Comparison of ENCODE assay signal across 9 mouse cellular contexts in genomic region chr11:88071113-88071512, GRCm38 (mm10). TPM values are rescaled to one million over a fixed set of nuclear protein-coding genes. Genes with fewer than 3 reads are reported as not detected.
DNase-seq lines count a peak whose midpoint lies in the region; ATAC-seq and TF ChIP-seq lines count a peak whose summit lies in the region.
"Had no signal": no experiment of that assay in that cellular context is flagged by ENCODE, and none has a peak within 500 bp of the region (broad histone marks: within the 10 kb centered on the region; RNA-seq: fewer than 3 reads in every experiment).

No protein-coding gene starts in this region.

- TF ChIP-seq EP300 in heart, adult 2 months (IDR thresholded peaks at IDR 0.05; ENCODE audit: insufficient read depth, low read depth, low read length): no peak

- peaks cover 50% of the 10 kb centered on the region for H3K36me3 ChIP-seq in heart, adult 2 months (ENCODE audit: control insufficient read depth, insufficient read depth, low read length)
- H3K36me3 ChIP-seq in embryonic facial prominence, embryonic 10.5 days (replicated peaks): peaks cover 34% of the 10 kb centered on the region
- H3K36me3 ChIP-seq in hindbrain, embryonic 13.5 days: peaks cover 24% of the 10 kb centered on the region
- peaks cover 28% of the 10 kb centered on the region for H3K36me3 ChIP-seq in midbrain, embryonic 12.5 days

- no peak for TF ChIP-seq POLR2A in heart, adult 2 months (IDR thresholded peaks at IDR 0.05; ENCODE audit: insufficient read depth, low read depth, low read length)

- no peak overlapping the region for H3K9ac ChIP-seq in heart, adult 2 months (ENCODE audit: low read depth, low read length)
- H3K9ac ChIP-seq in hindbrain, embryonic 13.5 days: peak overlapping the region; percentile 71
- H3K9ac ChIP-seq in midbrain, embryonic 12.5 days (replicated peaks): peak overlapping the region; percentile 43; the same call in 1 of the 2 replicates

- H3K9me3 ChIP-seq in embryonic facial prominence, embryonic 10.5 days: no peaks in the 10 kb centered on the region
- no peaks in the 10 kb centered on the region for H3K9me3 ChIP-seq in hindbrain, embryonic 13.5 days
- no peaks in the 10 kb centered on the region for H3K9me3 ChIP-seq in midbrain, embryonic 12.5 days

- no peak for DNase-seq in heart, adult 2 months
- no peak for DNase-seq in heart, postnatal 25 days (ENCODE audit: low spot score)
- DNase-seq in embryonic facial prominence, embryonic 10.5 days (ENCODE audit: low spot score): no peak
- DNase-seq in testis, postnatal 14 days (ENCODE audit: low spot score): no peak
- DNase-seq in cerebellum, adult 11-12 months: no peak
- no peak for DNase-seq in kidney, postnatal 10 days
- DNase-seq: layer of hippocampus, postnatal 36 days had no signal

- H3K79me2 ChIP-seq in heart, adult 2 months (replicated peaks; ENCODE audit: control insufficient read depth, insufficient read depth, low read length): peaks cover 6% of the 10 kb centered on the region

- no peaks in the 10 kb centered on the region for H3K27me3 ChIP-seq in heart, adult 2 months (ENCODE audit: control insufficient read depth, insufficient read depth, low read length)
- no peaks in the 10 kb centered on the region for H3K27me3 ChIP-seq in embryonic facial prominence, embryonic 10.5 days (replicated peaks; ENCODE audit: low read depth, poor library complexity, severe bottlenecking)
- H3K27me3 ChIP-seq in hindbrain, embryonic 13.5 days: no peaks in the 10 kb centered on the region
- no peaks in the 10 kb centered on the region for H3K27me3 ChIP-seq in midbrain, embryonic 12.5 days

- intact Hi-C loops in heart, adult 2 months (cut with DNase I): loop anchor here (2.0 kb wide), 1 partner anchor 16 kb away; no protein-coding TSS in a partner anchor
- intact Hi-C loops in heart, postnatal 25 days (cut with DNase I): loop anchor here (2.0 kb wide), 1 partner anchor 14 kb away; no protein-coding TSS in a partner anchor

- WGBS in heart, adult 2 months: 44% methylated on average over 5 of the region's 5 CpGs
- 44% methylated on average over 5 of the region's 5 CpGs for WGBS in embryonic facial prominence, embryonic 10.5 days
- 49% methylated on average over 5 of the region's 5 CpGs for WGBS in hindbrain, embryonic 13.5 days
- 39% methylated on average over 5 of the region's 5 CpGs for WGBS in midbrain, embryonic 12.5 days

- no peak overlapping the region for H3K4me3 ChIP-seq in heart, adult 2 months
- peak overlapping the region; percentile 81 for H3K4me3 ChIP-seq in embryonic facial prominence, embryonic 10.5 days
- peak overlapping the region; percentile 99 for H3K4me3 ChIP-seq in hindbrain, embryonic 13.5 days
- peak overlapping the region; percentile 99 for H3K4me3 ChIP-seq in midbrain, embryonic 12.5 days

- peaks cover 16% of the 10 kb centered on the region for H3K4me1 ChIP-seq in heart, adult 2 months (ENCODE audit: control insufficient read depth, insufficient read depth, low read length)
- peaks cover 53% of the 10 kb centered on the region for H3K4me1 ChIP-seq in embryonic facial prominence, embryonic 10.5 days
- H3K4me1 ChIP-seq in hindbrain, embryonic 13.5 days (replicated peaks): peaks cover 69% of the 10 kb centered on the region
- H3K4me1 ChIP-seq in midbrain, embryonic 12.5 days: peaks cover 56% of the 10 kb centered on the region

- peak overlapping the region; percentile 13; the same call in 1 of the 2 replicates for H3K27ac ChIP-seq in heart, adult 2 months
- H3K27ac ChIP-seq in embryonic facial prominence, embryonic 10.5 days (replicated peaks): peak overlapping the region; percentile 25; the same call in 1 of the 2 replicates
- H3K27ac ChIP-seq in hindbrain, embryonic 13.5 days: no peak overlapping the region
- no peak overlapping the region for H3K27ac ChIP-seq in midbrain, embryonic 12.5 days (replicated peaks)

- H3K4me2 ChIP-seq in hindbrain, embryonic 13.5 days: peak overlapping the region; percentile 81
- H3K4me2 ChIP-seq in midbrain, embryonic 12.5 days (replicated peaks): peak overlapping the region; percentile 80

- ATAC-seq in hindbrain, embryonic 13.5 days (ENCODE audit: low FRiP score): no peak
- no peak for ATAC-seq in midbrain, embryonic 12.5 days (ENCODE audit: low FRiP score, low read depth)

- TF ChIP-seq CTCF in heart, adult 2 months (IDR thresholded peaks at IDR 0.05): no peak

RNA-seq across cellular contexts. Expression of gene Vezf1, which starts 3.0 kb away (rescaled TPM):
- total RNA-seq in heart, adult 2 months (2021): 10 to 100 TPM; 37.9 to 49.8 TPM
- polyA plus RNA-seq in heart, adult 2 months (2012; rRNA removed): 22.6 and 34.5 TPM in 2 replicates
- total RNA-seq in heart, postnatal 25 days (2021): 10 to 100 TPM; 40.7 to 45.3 TPM
- polyA plus RNA-seq in embryonic facial prominence, embryonic 10.5 days (2016; fragmentation: Nextera tagmentation; extraction: Ambion mirVana): 59.4 and 60.0 TPM in 2 replicates
- polyA plus RNA-seq in hindbrain, embryonic 13.5 days (2015; fragmentation: Nextera tagmentation; extraction: Ambion mirVana): 53.9 TPM in 2 replicates
- 88.6 and 95.5 TPM in 2 replicates for polyA plus RNA-seq in midbrain, embryonic 12.5 days (2016; fragmentation: Nextera tagmentation; extraction: Ambion mirVana)

RNA-seq across cellular contexts. Expression of gene Srsf1, which starts 23.9 kb away (rescaled TPM):
- 10 to 100 TPM; 99.5 to 99.7 TPM for total RNA-seq in heart, adult 2 months (2021)
- 39.3 and 86.5 TPM in 2 replicates for polyA plus RNA-seq in heart, adult 2 months (2012; rRNA removed)
- total RNA-seq in heart, postnatal 25 days (2021): 100 to 1,000 TPM in 1 of 2 experiments, 10 to 100 TPM in 1; 95.4 to 116 TPM
- 402 and 405 TPM in 2 replicates for polyA plus RNA-seq in embryonic facial prominence, embryonic 10.5 days (2016; fragmentation: Nextera tagmentation; extraction: Ambion mirVana)
- polyA plus RNA-seq in hindbrain, embryonic 13.5 days (2015; fragmentation: Nextera tagmentation; extraction: Ambion mirVana): 282 and 298 TPM in 2 replicates
- polyA plus RNA-seq in midbrain, embryonic 12.5 days (2016; fragmentation: Nextera tagmentation; extraction: Ambion mirVana): 484 and 550 TPM in 2 replicates

RNA-seq across cellular contexts. Expression of gene Cuedc1, which starts 26.7 kb away (rescaled TPM):
- 10 to 100 TPM; 49.8 to 55.0 TPM for total RNA-seq in heart, adult 2 months (2021)
- 36.2 and 38.7 TPM in 2 replicates for polyA plus RNA-seq in heart, adult 2 months (2012; rRNA removed)
- 10 to 100 TPM; 50.4 to 55.1 TPM for total RNA-seq in heart, postnatal 25 days (2021)
- polyA plus RNA-seq in embryonic facial prominence, embryonic 10.5 days (2016; fragmentation: Nextera tagmentation; extraction: Ambion mirVana): 20.8 and 21.9 TPM in 2 replicates
- polyA plus RNA-seq in hindbrain, embryonic 13.5 days (2015; fragmentation: Nextera tagmentation; extraction: Ambion mirVana): 46.4 and 49.5 TPM in 2 replicates
- 40.5 and 45.7 TPM in 2 replicates for polyA plus RNA-seq in midbrain, embryonic 12.5 days (2016; fragmentation: Nextera tagmentation; extraction: Ambion mirVana)

Comparison
In these comparisons a context has a peak if more than half of its experiments do, and no peak if none do; other contexts are left out.
1. H3K27ac ChIP-seq: peak in heart, adult 2 months (single experiment) and embryonic facial prominence, embryonic 10.5 days (single experiment); none in hindbrain, embryonic 13.5 days (single experiment) and midbrain, embryonic 12.5 days (single experiment).